Mouse (Mus musculus): Measurements from ENCODE around the gene Syne1. TPM values are rescaled to one million over a fixed set of nuclear protein-coding genes. Genes with fewer than 3 reads are reported as not detected.

Syne1 gene
- total and polyA plus RNA-seq, 2 experiments: 9.6 to 26.4 TPM

GRCm38 (mm10) chr10:5205977-5206376 is 345.3 kb downstream of the Syne1 start:
- no peak overlapping the region for H3K9ac ChIP-seq (ENCODE audit: low read depth, low read length)
- no peak for DNase-seq (ENCODE audit: extremely low read depth, low read depth, low spot score)
- TF ChIP-seq CTCF (IDR thresholded peaks at IDR 0.05; ENCODE audit: low read depth, low read length): no peak
- no peak for TF ChIP-seq POLR2A (IDR thresholded peaks at IDR 0.05; ENCODE audit: extremely low read depth, insufficient read depth, low read length)
- H3K36me3 ChIP-seq (ENCODE audit: control insufficient read depth, insufficient read depth, low read length): 0 out of 2 replicates have a peak, but pooled peaks cover 3% of the 10 kb centered on the region
- no peak overlapping the region for H3K4me3 ChIP-seq (ENCODE audit: insufficient read depth, low read depth, low read length)
- no peak overlapping the region for H3K27ac ChIP-seq (replicated peaks; ENCODE audit: insufficient read depth, low read depth, low read length)
- WGBS: 93% methylated on average over 3 of the region's 3 CpGs
- H3K4me1 ChIP-seq (ENCODE audit: control insufficient read depth, insufficient read depth, low read length): no peaks in the 10 kb centered on the region; the same call in 1 of the 2 replicates
- no peaks in the 10 kb centered on the region for H3K79me2 ChIP-seq (ENCODE audit: control insufficient read depth, insufficient read depth, low read length)
- no peaks in the 10 kb centered on the region for H3K27me3 ChIP-seq (ENCODE audit: control insufficient read depth, insufficient read depth, low read length)

GRCm38 (mm10) chr10:5205570-5205969 is 345.7 kb downstream of the Syne1 start:
- H3K4me1 ChIP-seq (ENCODE audit: control insufficient read depth, insufficient read depth, low read length): no peaks in the 10 kb centered on the region; the same call in 1 of the 2 replicates
- H3K27me3 ChIP-seq (ENCODE audit: control insufficient read depth, insufficient read depth, low read length): no peaks in the 10 kb centered on the region
- no peak overlapping the region for H3K4me3 ChIP-seq (ENCODE audit: insufficient read depth, low read depth, low read length)
- no peak for DNase-seq (ENCODE audit: extremely low read depth, low read depth, low spot score)
- no peak overlapping the region for H3K9ac ChIP-seq (ENCODE audit: low read depth, low read length)
- no peak for TF ChIP-seq CTCF (IDR thresholded peaks at IDR 0.05; ENCODE audit: low read depth, low read length)
- no peak for TF ChIP-seq POLR2A (IDR thresholded peaks at IDR 0.05; ENCODE audit: extremely low read depth, insufficient read depth, low read length)
- 0 out of 2 replicates have a peak, but pooled peaks cover 3% of the 10 kb centered on the region for H3K36me3 ChIP-seq (ENCODE audit: control insufficient read depth, insufficient read depth, low read length)
- no peak overlapping the region for H3K27ac ChIP-seq (replicated peaks; ENCODE audit: insufficient read depth, low read depth, low read length)
- WGBS: 91% methylated on average over 5 of the region's 5 CpGs
- H3K79me2 ChIP-seq (ENCODE audit: control insufficient read depth, insufficient read depth, low read length): no peaks in the 10 kb centered on the region

GRCm38 (mm10) chr10:5203837-5204236 is 347.4 kb downstream of the Syne1 start:
- no peaks in the 10 kb centered on the region; the same call in 1 of the 2 replicates for H3K4me1 ChIP-seq (ENCODE audit: control insufficient read depth, insufficient read depth, low read length)

GRCm38 (mm10) chr10:5197356-5197755 is 353.9 kb downstream of the Syne1 start:
- Histone ChIP-seq H3K27me3 (ENCODE audit: control insufficient read depth, insufficient read depth, low read length) (no peaks in the 10 kb centered on the region), H3K4me3 (ENCODE audit: insufficient read depth, low read depth, low read length) (no peak overlapping the region), H3K36me3 (ENCODE audit: control insufficient read depth, insufficient read depth, low read length) (no peaks in the 10 kb centered on the region), H3K4me1 (ENCODE audit: control insufficient read depth, insufficient read depth, low read length) (peaks cover 8% of the 10 kb centered on the region), H3K27ac (replicated peaks; ENCODE audit: insufficient read depth, low read depth, low read length) (no peak overlapping the region), H3K9ac (ENCODE audit: low read depth, low read length) (no peak overlapping the region), H3K79me2 (ENCODE audit: control insufficient read depth, insufficient read depth, low read length) (no peaks in the 10 kb centered on the region)
- no peak for TF ChIP-seq CTCF (IDR thresholded peaks at IDR 0.05; ENCODE audit: low read depth, low read length)
- no peak for TF ChIP-seq POLR2A (IDR thresholded peaks at IDR 0.05; ENCODE audit: extremely low read depth, insufficient read depth, low read length)
- 69% methylated on average over 2 of the region's 2 CpGs for WGBS
- no peak for DNase-seq (ENCODE audit: extremely low read depth, low read depth, low spot score)

More at GRCm38 (mm10) chr10:5203837-5204236, 347.4 kb downstream of the Syne1 start:
- H3K4me3 ChIP-seq (ENCODE audit: insufficient read depth, low read depth, low read length): no peak overlapping the region
- no peaks in the 10 kb centered on the region for H3K27me3 ChIP-seq (ENCODE audit: control insufficient read depth, insufficient read depth, low read length)
- no peak for TF ChIP-seq CTCF (IDR thresholded peaks at IDR 0.05; ENCODE audit: low read depth, low read length)
- TF ChIP-seq POLR2A (IDR thresholded peaks at IDR 0.05; ENCODE audit: extremely low read depth, insufficient read depth, low read length): no peak
- H3K27ac ChIP-seq (replicated peaks; ENCODE audit: insufficient read depth, low read depth, low read length): no peak overlapping the region
- WGBS: 83% methylated on average over 10 of the region's 10 CpGs
- no peaks in the 10 kb centered on the region for H3K36me3 ChIP-seq (ENCODE audit: control insufficient read depth, insufficient read depth, low read length)
- DNase-seq (ENCODE audit: extremely low read depth, low read depth, low spot score): no peak
- H3K9ac ChIP-seq (ENCODE audit: low read depth, low read length): no peak overlapping the region
- H3K79me2 ChIP-seq (ENCODE audit: control insufficient read depth, insufficient read depth, low read length): no peaks in the 10 kb centered on the region

GRCm38 (mm10) chr10:5196267-5196666 is 355.0 kb downstream of the Syne1 start:
- Histone ChIP-seq H3K9ac (ENCODE audit: low read depth, low read length) (no peak overlapping the region), H3K79me2 (ENCODE audit: control insufficient read depth, insufficient read depth, low read length) (no peaks in the 10 kb centered on the region), H3K36me3 (ENCODE audit: control insufficient read depth, insufficient read depth, low read length) (no peaks in the 10 kb centered on the region), H3K4me3 (ENCODE audit: insufficient read depth, low read depth, low read length) (no peak overlapping the region), H3K4me1 (ENCODE audit: control insufficient read depth, insufficient read depth, low read length) (peaks cover 8% of the 10 kb centered on the region), H3K27me3 (ENCODE audit: control insufficient read depth, insufficient read depth, low read length) (no peaks in the 10 kb centered on the region), H3K27ac (replicated peaks; ENCODE audit: insufficient read depth, low read depth, low read length) (no peak overlapping the region)
- no peak for TF ChIP-seq CTCF (IDR thresholded peaks at IDR 0.05; ENCODE audit: low read depth, low read length)
- no peak for TF ChIP-seq POLR2A (IDR thresholded peaks at IDR 0.05; ENCODE audit: extremely low read depth, insufficient read depth, low read length)
- 87% methylated on average over 5 of the region's 5 CpGs for WGBS
- no peak for DNase-seq (ENCODE audit: extremely low read depth, low read depth, low spot score)

- no peak overlapping the region for H3K4me3 ChIP-seq (ENCODE audit: insufficient read depth, low read depth, low read length)
- peaks cover 8% of the 10 kb centered on the region for H3K4me1 ChIP-seq (ENCODE audit: control insufficient read depth, insufficient read depth, low read length)
- 52% methylated on average over 5 of the region's 5 CpGs for WGBS
- no peak for DNase-seq (ENCODE audit: extremely low read depth, low read depth, low spot score)
- TF ChIP-seq POLR2A (IDR thresholded peaks at IDR 0.05; ENCODE audit: extremely low read depth, insufficient read depth, low read length) (no peak), CTCF (IDR thresholded peaks at IDR 0.05; ENCODE audit: low read depth, low read length) (no peak)
- no peaks in the 10 kb centered on the region for H3K27me3 ChIP-seq (ENCODE audit: control insufficient read depth, insufficient read depth, low read length)
- H3K27ac ChIP-seq (replicated peaks; ENCODE audit: insufficient read depth, low read depth, low read length): no peak overlapping the region
- H3K9ac ChIP-seq (ENCODE audit: low read depth, low read length): no peak overlapping the region
- H3K79me2 ChIP-seq (ENCODE audit: control insufficient read depth, insufficient read depth, low read length): no peaks in the 10 kb centered on the region
- H3K36me3 ChIP-seq (ENCODE audit: control insufficient read depth, insufficient read depth, low read length): peaks cover 2% of the 10 kb centered on the region; the same call in 1 of the 2 replicates
These were observed 356.0 kb downstream of the Syne1 start for GRCm38 (mm10) chr10:5195288-5195687.

Data from liver, adult 2 months (tissue).